Mouse (Mus musculus) midbrain, postnatal 0 days (tissue): ENCODE results near the gene Msx2. TPM values are rescaled to one million over a fixed set of nuclear protein-coding genes. Genes with fewer than 3 reads are reported as not detected.

Experiments
- ATAC-seq: fragments of 200-750 bp; cut with Nextera tagmentation; 2 replicates; pipeline ENCODE4 v1.8.0; 2017; ENCODE audit warnings: moderate number of reproducible peaks, mild to moderate bottlenecking, moderate TSS enrichment, moderate library complexity; ENCODE audit not compliant: low FRiP score
- DNase-seq: peaks from one replicate; pipeline ENCODE4 v3.0.0-alpha.2; 2015; ENCODE audit warnings: low spot score
- H3K27ac ChIP-seq: fragments of 300-500 bp; sonication (generic); 2 replicates; pipeline ENCODE4 v1.5.1; 2014; ENCODE audit warnings: low read depth, mild to moderate bottlenecking, low read length, mixed read lengths
- H3K27me3 ChIP-seq: fragments of 300-500 bp; sonication (generic); 2 replicates; pipeline ENCODE4 v1.6.1; 2014; ENCODE audit warnings: low read length, control low read depth, mixed read lengths; ENCODE audit not compliant: insufficient read depth
- H3K36me3 ChIP-seq: fragments of 300-500 bp; sonication (generic); 2 replicates; pipeline ENCODE4 v1.6.1; 2014; ENCODE audit warnings: low read length, control low read depth, mixed read lengths; ENCODE audit not compliant: insufficient read depth
- H3K4me1 ChIP-seq: fragments of 300-500 bp; sonication (generic); 2 replicates; pipeline ENCODE4 v1.6.1; 2014; ENCODE audit warnings: mild to moderate bottlenecking, control low read depth, antibody characterized with exemption, low read length, mixed read lengths; ENCODE audit not compliant: insufficient read depth
- H3K4me2 ChIP-seq: fragments of 300-500 bp; sonication (generic); 2 replicates; pipeline ENCODE4 v1.6.1; 2014; ENCODE audit warnings: low read depth, mild to moderate bottlenecking, low read length, mixed read lengths; ENCODE audit not compliant: poor library complexity, severe bottlenecking
- H3K4me3 ChIP-seq: fragments of 300-500 bp; sonication (generic); 2 replicates; pipeline ENCODE4 v1.5.1; 2014; ENCODE audit warnings: low read depth, mild to moderate bottlenecking, low read length, moderate library complexity
- H3K9ac ChIP-seq: fragments of 300-500 bp; sonication (generic); replicated peaks from 2 replicates; pipeline ENCODE4 v1.6.1; 2014; ENCODE audit warnings: mild to moderate bottlenecking, low read length, moderate library complexity, mixed read lengths; ENCODE audit not compliant: poor library complexity, severe bottlenecking
- H3K9me3 ChIP-seq: fragments of 300-500 bp; sonication (generic); 2 replicates; pipeline ENCODE4 v1.6.1; 2016; ENCODE audit warnings: low read length, control low read depth
- CTCF ChIP-seq: IDR thresholded peaks from 2 replicates; pipeline ENCODE4 v1.5.1; 2016; ENCODE audit warnings: antibody characterized with exemption, mild to moderate bottlenecking
- WGBS: fragments of 180-500 bp; shearing (Covaris S2); extraction: QIAGEN DNeasy Blood & Tissue Kit; methylation state at CpG from one replicate; pipeline ENCODE4 v1.1.7; 2014; 5-methylcytosine and 5-hydroxymethylcytosine counted together
- polyA plus RNA-seq: library from polyadenylated mRNA; unstranded; fragments of >200 nt; fragmentation: Nextera tagmentation; extraction: Ambion mirVana; gene quantifications from 2 replicates; pipeline ENCODE4 v1.2.1, GENCODE M21; 2015
- total RNA-seq: library from RNA; depleted of rRNA; stranded (reverse); fragments of >200 nt; gene quantifications from 2 replicates; pipeline ENCODE4 v1.2.3, GENCODE M21; 2014

Msx2 gene
- total and polyA plus RNA-seq, 2 experiments from 2014 or later: 0.23 to 2.2 TPM

GRCm38 (mm10) chr13:53454794-53455672 is 17.8 kb downstream of the Msx2 start:
- 0 out of 2 replicates have a peak, but pooled peaks cover 6% of the 10 kb centered on the region for H3K4me1 ChIP-seq
- peak; percentile 75 for DNase-seq

DNA sequence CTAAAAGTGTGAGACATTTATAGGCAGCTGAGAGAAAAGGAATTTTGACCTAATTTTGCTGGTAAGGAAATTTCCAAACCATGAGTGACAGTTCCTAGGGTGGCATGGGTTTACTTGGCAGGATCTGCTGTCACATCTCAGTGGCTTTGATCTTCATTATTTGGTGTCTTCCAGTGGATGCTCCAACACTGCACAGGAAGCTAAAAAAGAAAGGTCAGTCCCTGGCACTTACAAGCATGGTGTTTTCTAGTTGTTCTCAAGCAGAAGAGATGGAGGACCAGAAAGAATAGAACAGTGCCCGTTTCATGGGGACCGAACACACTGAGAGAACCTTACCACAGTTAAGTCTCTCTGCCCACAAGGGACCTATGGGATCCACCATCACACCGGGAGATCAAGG is 18.9 kb downstream of the Msx2 start:
- 67% methylated on average over 3 of the region's 3 CpGs for WGBS
- H3K9ac ChIP-seq: no peak overlapping the region

More at GRCm38 (mm10) chr13:53454794-53455672, 17.8 kb downstream of the Msx2 start:
- peak overlapping the region; percentile 20; the same call in 1 of the 2 replicates for H3K4me3 ChIP-seq
- WGBS: 4% methylated on average over 21 of the region's 21 CpGs
- H3K9ac ChIP-seq: peak overlapping the region; percentile 36; the same call in 1 of the 2 replicates
- H3K27ac ChIP-seq: no peak overlapping the region
- no peak for TF ChIP-seq CTCF
- peak; percentile 79 for ATAC-seq
- no peaks in the 10 kb centered on the region for H3K9me3 ChIP-seq
- peaks cover 19% of the 10 kb centered on the region; the same call in 1 of the 2 replicates for H3K27me3 ChIP-seq
- H3K4me2 ChIP-seq: peak overlapping the region; percentile 49
- H3K36me3 ChIP-seq: no peaks in the 10 kb centered on the region

DNA sequence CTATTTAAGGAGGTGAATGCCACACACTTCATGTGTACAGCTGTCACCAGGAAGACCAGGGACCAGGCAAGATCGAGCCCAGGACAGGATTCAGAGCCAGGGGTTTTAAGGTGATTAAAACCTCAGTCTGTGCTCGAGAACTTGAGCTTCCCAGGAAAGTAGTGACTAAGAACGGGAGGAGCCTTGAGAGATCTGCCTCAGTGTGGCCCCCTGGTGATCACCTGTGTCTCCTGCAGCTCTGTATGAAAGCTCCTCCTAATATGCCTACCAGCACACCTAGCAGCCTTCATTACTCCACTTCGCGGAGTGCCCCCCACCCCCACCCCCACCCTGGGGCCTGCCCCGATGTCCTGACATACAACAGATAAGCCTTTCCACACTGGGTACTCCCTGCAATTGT is 25.3 kb downstream of the Msx2 start:
- Histone ChIP-seq H3K36me3 (no peaks in the 10 kb centered on the region), H3K9me3 (no peaks in the 10 kb centered on the region), H3K9ac (no peak overlapping the region), H3K27me3 (0 out of 2 replicates have a peak, but pooled peaks cover 4% of the 10 kb centered on the region), H3K4me2 (no peak overlapping the region), H3K27ac (no peak overlapping the region), H3K4me3 (no peak overlapping the region), H3K4me1 (no peaks in the 10 kb centered on the region)
- DNase-seq: no peak
- ATAC-seq: no peak
- peak; percentile 50 for TF ChIP-seq CTCF
- 28% methylated on average over 6 of the region's 6 CpGs for WGBS

More for the DNA sequence above, 18.9 kb downstream of the Msx2 start:
- DNase-seq (no peak), ATAC-seq (no peak)
- Histone ChIP-seq H3K36me3 (no peaks in the 10 kb centered on the region), H3K4me1 (0 out of 2 replicates have a peak, but pooled peaks cover 6% of the 10 kb centered on the region), H3K4me3 (no peak overlapping the region), H3K27me3 (peaks cover 18% of the 10 kb centered on the region; the same call in 1 of the 2 replicates), H3K9me3 (no peaks in the 10 kb centered on the region), H3K4me2 (no peak overlapping the region), H3K27ac (no peak overlapping the region)
- no peak for TF ChIP-seq CTCF

DNA sequence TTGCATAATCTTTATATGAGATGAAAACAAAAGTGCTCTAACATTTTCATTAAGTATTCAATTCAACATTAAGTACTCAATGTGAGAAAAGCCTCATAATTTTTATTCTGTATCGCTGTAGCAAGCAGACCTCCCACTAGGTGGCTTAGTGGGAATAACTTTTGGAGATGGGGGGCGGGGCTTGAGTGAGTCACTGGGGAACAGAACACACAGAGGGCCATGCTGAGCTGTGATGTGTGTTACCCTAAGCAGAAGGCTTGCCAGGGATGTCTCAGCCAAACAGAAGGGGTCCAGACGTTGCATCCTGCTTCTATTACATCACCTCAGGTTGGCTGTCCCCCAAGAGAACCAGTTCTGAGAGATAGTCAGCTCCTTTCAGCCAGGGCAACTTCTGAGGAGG is 29.3 kb downstream of the Msx2 start:
- H3K9me3 ChIP-seq: no peaks in the 10 kb centered on the region
- no peak overlapping the region for H3K4me2 ChIP-seq
- no peaks in the 10 kb centered on the region for H3K27me3 ChIP-seq
- H3K36me3 ChIP-seq: no peaks in the 10 kb centered on the region
- H3K4me3 ChIP-seq: no peak overlapping the region
- ATAC-seq: peak; percentile 47; the same call in 1 of the 2 replicates
- DNase-seq: peak; percentile 66
- no peaks in the 10 kb centered on the region for H3K4me1 ChIP-seq
- H3K27ac ChIP-seq: no peak overlapping the region
- no peak overlapping the region for H3K9ac ChIP-seq
- TF ChIP-seq CTCF: peak; percentile 67
- 22% methylated on average over 3 of the region's 3 CpGs for WGBS

DNA sequence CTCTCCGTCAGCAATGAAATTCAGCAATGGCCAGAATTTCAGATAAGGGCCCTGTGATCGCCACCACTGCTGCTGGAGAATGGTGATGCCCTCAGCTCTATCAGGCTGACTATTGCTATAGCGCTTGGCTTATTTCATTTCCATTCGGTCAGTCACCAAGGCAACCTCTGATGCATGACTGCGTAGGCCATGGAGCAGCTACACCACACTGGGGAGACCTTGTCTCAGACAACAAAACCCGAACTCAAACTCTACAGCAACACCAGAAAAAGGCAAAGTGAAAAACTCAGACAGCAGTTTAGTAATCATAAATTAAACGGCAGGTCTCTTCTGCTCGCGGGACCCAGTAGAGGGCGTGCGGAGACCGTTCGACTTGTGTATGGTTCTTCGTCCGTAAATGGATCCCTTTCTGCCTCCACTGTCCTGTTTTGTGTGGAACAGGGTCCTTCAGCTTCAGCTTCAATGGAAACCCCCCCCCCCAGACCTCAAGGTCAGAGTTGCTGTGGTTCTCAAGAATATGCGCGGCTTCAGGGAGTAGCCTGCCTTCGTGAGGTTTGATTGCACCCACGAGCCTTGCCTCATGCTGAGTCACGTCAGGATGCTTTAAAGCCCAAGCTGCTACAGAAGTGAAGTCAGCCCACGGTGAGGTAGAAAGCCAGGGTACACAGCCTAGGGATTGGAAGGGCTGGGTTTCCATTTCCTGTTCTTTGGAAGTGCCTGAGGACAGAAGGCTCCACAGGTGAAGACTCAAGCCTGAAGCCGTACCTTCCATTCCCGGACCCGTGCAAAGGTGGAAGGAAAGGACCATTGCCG is 30.5 kb downstream of the Msx2 start:
- DNase-seq: peak; percentile 77
- Histone ChIP-seq H3K9me3 (no peaks in the 10 kb centered on the region), H3K4me2 (peak overlapping the region; percentile 43), H3K4me3 (no peak overlapping the region), H3K36me3 (no peaks in the 10 kb centered on the region), H3K4me1 (no peaks in the 10 kb centered on the region), H3K27me3 (no peaks in the 10 kb centered on the region), H3K27ac (no peak overlapping the region), H3K9ac (no peak overlapping the region)
- 24% methylated on average over 25 of the region's 25 CpGs for WGBS
- 0 out of 2 replicates have a peak, but pooled peaks have one; percentile 62 for ATAC-seq
- peak; percentile 81 for TF ChIP-seq CTCF
